Mouse (Mus musculus) limb, embryonic 14.5 days (tissue): ENCODE data around the gene Hmx3. TPM values are rescaled to one million over a fixed set of nuclear protein-coding genes. Genes with fewer than 3 reads are reported as not detected.

Experiments used
- ATAC-seq: fragments of 200-750 bp; cut with Nextera tagmentation; 2 replicates; pipeline ENCODE4 v1.8.0; 2017; ENCODE audit warnings: low read depth, moderate number of reproducible peaks, moderate TSS enrichment; ENCODE audit not compliant: low FRiP score
- DNase-seq: peaks from one replicate; pipeline ENCODE4 v3.0.0-alpha.2; 2015; ENCODE audit warnings: low spot score
- H3K27ac ChIP-seq: fragments of 300-500 bp; sonication (generic); replicated peaks from 2 replicates; pipeline ENCODE4 v1.5.1; 2014; ENCODE audit warnings: low read depth, mild to moderate bottlenecking, low read length, moderate library complexity, mixed read lengths
- H3K27me3 ChIP-seq: fragments of 300-500 bp; sonication (generic); 2 replicates; pipeline ENCODE4 v1.6.1; 2014; ENCODE audit warnings: low read length, mixed read lengths; ENCODE audit not compliant: control insufficient read depth, insufficient read depth
- H3K36me3 ChIP-seq: fragments of 300-500 bp; sonication (generic); 2 replicates; pipeline ENCODE4 v1.6.1; 2014; ENCODE audit warnings: mild to moderate bottlenecking, low read length, moderate library complexity, mixed read lengths; ENCODE audit not compliant: control insufficient read depth, insufficient read depth
- H3K4me1 ChIP-seq: fragments of 300-500 bp; sonication (generic); 2 replicates; pipeline ENCODE4 v1.6.1; 2014; ENCODE audit warnings: antibody characterized with exemption, low read length, mixed read lengths; ENCODE audit not compliant: control insufficient read depth, insufficient read depth
- H3K4me2 ChIP-seq: fragments of 300-500 bp; sonication (generic); replicated peaks from 2 replicates; pipeline ENCODE4 v1.6.1; 2014; ENCODE audit warnings: low read depth, mild to moderate bottlenecking, low read length, moderate library complexity; ENCODE audit not compliant: severe bottlenecking
- H3K4me3 ChIP-seq: fragments of 300-500 bp; sonication (generic); replicated peaks from 2 replicates; pipeline ENCODE4 v1.5.1; 2014; ENCODE audit warnings: low read length
- H3K9ac ChIP-seq: fragments of 300-500 bp; sonication (generic); 2 replicates; pipeline ENCODE4 v1.6.1; 2014; ENCODE audit warnings: mild to moderate bottlenecking, low read depth, low read length, moderate library complexity; ENCODE audit not compliant: severe bottlenecking
- H3K9me3 ChIP-seq: fragments of 300-500 bp; sonication (generic); 2 replicates; pipeline ENCODE4 v1.6.1; 2016; ENCODE audit warnings: low read length; ENCODE audit not compliant: control insufficient read depth
- POLR2A ChIP-seq: fragments of 200-500 bp; IDR thresholded peaks from 2 replicates; pipeline ENCODE4 v1.8.0; 2012; ENCODE audit warnings: inconsistent platforms, mild to moderate bottlenecking, moderate library complexity, borderline replicate concordance; ENCODE audit not compliant: insufficient read depth, insufficient read length; ENCODE audit errors: extremely low read depth
- WGBS: fragments of 180-500 bp; shearing (Covaris S2); extraction: QIAGEN DNeasy Blood & Tissue Kit; methylation state at CpG from one replicate; pipeline ENCODE4 v1.1.7; 2014; 5-methylcytosine and 5-hydroxymethylcytosine counted together
- polyA plus RNA-seq, 2 experiments: library from polyadenylated mRNA; depleted of rRNA in 1 of 2; stranded (reverse) in 1 of 2; unstranded in 1 of 2; fragments of >200 nt; fragmentation: Nextera tagmentation in 1 of 2; extraction: Ambion mirVana in 1 of 2; gene quantifications; 2 replicates each; pipeline versions ENCODE4 v1.2.1 to v1.2.3; 2012 to 2014

The Hmx3 gene
- polyA plus RNA-seq, 2 experiments = 0.04 TPM; not detected in 1

- TF ChIP-seq POLR2A = no peak
- Histone ChIP-seq H3K4me1 (peaks cover 10% of the 10 kb centered on the region; the same call in 1 of the 2 replicates), H3K4me3 (no peak overlapping the region), H3K9ac (no peak overlapping the region), H3K27ac (no peak overlapping the region), H3K27me3 (peaks cover 98% of the 10 kb centered on the region), H3K9me3 (no peaks in the 10 kb centered on the region), H3K4me2 (no peak overlapping the region), H3K36me3 (no peaks in the 10 kb centered on the region)
- 3% methylated on average over 5 of the region's 5 CpGs for WGBS
- ATAC-seq = no peak
- DNase-seq = no peak
Observed at GRCm38 (mm10) chr7:131547481-131547880, 4.8 kb downstream of the Hmx3 start.

GRCm38 (mm10) chr7:131548473-131548872, 5.8 kb downstream of the Hmx3 start, which contains the start of gene Hmx2:
TSS of gene Hmx2 (plus strand) at chr7:131548773.
- TF ChIP-seq POLR2A = no peak
- no peak within 1 kb of the TSS for H3K9ac ChIP-seq
- peaks cover 98% of the 10 kb centered on the region for H3K27me3 ChIP-seq
- WGBS = 1% methylated on average over 3 of the region's 3 CpGs
- H3K36me3 ChIP-seq = no peaks in the 10 kb centered on the region
- no peak within 1 kb of the TSS for H3K4me2 ChIP-seq
- no peak within 1 kb of the TSS for H3K4me3 ChIP-seq
- ATAC-seq = no peak
- no peaks in the 10 kb centered on the region for H3K9me3 ChIP-seq
- H3K4me1 ChIP-seq = peaks cover 3% of the 10 kb centered on the region; the same call in 1 of the 2 replicates
- H3K27ac ChIP-seq = no peak within 1 kb of the TSS
- DNase-seq = no peak

GRCm38 (mm10) chr7:131551471-131551870, 8.8 kb downstream of the Hmx3 start:
- TF ChIP-seq POLR2A = no peak
- Histone ChIP-seq H3K9ac (no peak overlapping the region), H3K4me3 (no peak overlapping the region), H3K4me2 (no peak overlapping the region), H3K4me1 (peaks cover 12% of the 10 kb centered on the region; the same call in 1 of the 2 replicates), H3K9me3 (no peaks in the 10 kb centered on the region), H3K36me3 (no peaks in the 10 kb centered on the region), H3K27me3 (peaks cover 98% of the 10 kb centered on the region), H3K27ac (no peak overlapping the region)
- ATAC-seq (no peak), DNase-seq (no peak)
- WGBS = 1% methylated on average over 4 of the region's 4 CpGs

GRCm38 (mm10) chr7:131551931-131552741, 9.5 kb downstream of the Hmx3 start:
- no peak for TF ChIP-seq POLR2A
- Histone ChIP-seq H3K27ac (no peak overlapping the region), H3K4me2 (no peak overlapping the region), H3K27me3 (peaks cover 98% of the 10 kb centered on the region), H3K4me1 (peaks cover 12% of the 10 kb centered on the region; the same call in 1 of the 2 replicates), H3K36me3 (no peaks in the 10 kb centered on the region), H3K4me3 (no peak overlapping the region), H3K9me3 (no peaks in the 10 kb centered on the region), H3K9ac (no peak overlapping the region)
- no peak for ATAC-seq
- under 1% methylated on average over 41 of the region's 42 CpGs for WGBS
- no peak for DNase-seq

- no peaks in the 10 kb centered on the region for H3K9me3 ChIP-seq
- ATAC-seq = no peak
- no peak for TF ChIP-seq POLR2A
- H3K4me2 ChIP-seq = no peak overlapping the region
- DNase-seq = no peak
- peaks cover 98% of the 10 kb centered on the region for H3K27me3 ChIP-seq
- H3K9ac ChIP-seq = no peak overlapping the region
- WGBS = under 1% methylated on average over 5 of the region's 5 CpGs
- H3K36me3 ChIP-seq = no peaks in the 10 kb centered on the region
- H3K4me1 ChIP-seq = peaks cover 12% of the 10 kb centered on the region; the same call in 1 of the 2 replicates
- no peak overlapping the region for H3K4me3 ChIP-seq
- no peak overlapping the region for H3K27ac ChIP-seq
Observed at GRCm38 (mm10) chr7:131552781-131553180, 10.1 kb downstream of the Hmx3 start.
